Mouse (Mus musculus): ENCODE data around the gene Tmem150b.

Tmem150b gene

DNA sequence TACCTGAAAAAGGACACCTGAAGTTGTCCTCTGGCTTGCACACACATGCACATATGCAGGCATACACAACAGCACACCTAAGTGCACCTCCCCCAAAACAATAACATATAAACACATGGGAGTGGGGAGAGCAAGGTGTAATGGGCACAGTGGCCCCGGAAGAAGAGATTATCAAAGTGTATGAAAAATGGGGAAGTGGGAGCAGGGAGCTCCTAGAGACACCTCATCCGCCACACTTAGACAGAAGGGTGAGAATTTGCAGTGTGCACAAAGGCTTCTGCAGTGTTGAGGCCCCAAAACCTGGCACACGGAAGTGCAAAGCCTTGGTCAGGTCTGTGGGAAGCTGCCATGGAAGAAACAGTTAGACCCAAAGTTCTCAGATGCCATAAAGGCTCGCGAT, 6.0 kb upstream of the Tmem150b start:
- no peak for DNase-seq (ENCODE audit: low spot score in 2 of 2)

DNA sequence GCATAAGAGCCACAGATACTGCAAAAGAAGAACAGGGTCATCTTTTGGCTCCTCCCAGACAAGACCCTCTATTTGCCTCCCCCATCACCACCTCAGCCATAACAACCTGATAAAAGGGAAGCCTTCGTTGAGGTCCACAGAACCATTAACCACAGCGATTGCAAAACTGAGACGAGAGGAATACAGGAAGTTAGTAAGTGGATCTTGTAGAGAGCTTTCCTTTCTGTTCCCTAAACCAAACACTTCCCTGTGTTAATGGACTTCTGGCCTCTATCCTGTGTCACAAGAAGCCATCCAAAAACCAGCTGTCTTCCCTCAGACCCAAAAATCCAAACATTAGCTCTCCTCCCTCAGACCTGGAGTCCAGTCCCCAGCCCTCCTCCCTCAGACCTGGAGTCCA, 690 bp downstream of the Tmem150b start:
- DNase-seq (ENCODE audit: low spot score in 2 of 2): no peak

DNA sequence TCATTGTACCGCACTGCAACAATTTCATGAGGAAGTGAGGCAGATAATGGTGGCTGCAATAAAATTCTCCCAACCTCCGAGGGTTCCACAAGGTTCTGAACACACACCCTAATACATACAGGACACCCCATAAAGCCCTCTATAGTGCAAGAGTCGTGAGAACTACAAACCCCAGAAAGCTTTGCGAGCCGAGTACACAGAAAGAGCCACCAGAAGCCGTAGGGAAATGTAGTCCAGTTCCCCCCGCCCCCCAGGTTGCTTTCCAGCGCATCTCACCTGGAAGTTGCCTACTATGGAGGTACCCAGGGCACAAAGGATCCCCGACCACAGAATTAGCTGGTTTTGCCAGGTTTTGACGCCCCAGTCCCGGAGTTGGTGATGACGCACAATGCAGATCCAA, 1.5 kb downstream of the Tmem150b start:
- DNase-seq (ENCODE audit: low spot score in 2 of 2): peak; percentile 26 to 57

DNA sequence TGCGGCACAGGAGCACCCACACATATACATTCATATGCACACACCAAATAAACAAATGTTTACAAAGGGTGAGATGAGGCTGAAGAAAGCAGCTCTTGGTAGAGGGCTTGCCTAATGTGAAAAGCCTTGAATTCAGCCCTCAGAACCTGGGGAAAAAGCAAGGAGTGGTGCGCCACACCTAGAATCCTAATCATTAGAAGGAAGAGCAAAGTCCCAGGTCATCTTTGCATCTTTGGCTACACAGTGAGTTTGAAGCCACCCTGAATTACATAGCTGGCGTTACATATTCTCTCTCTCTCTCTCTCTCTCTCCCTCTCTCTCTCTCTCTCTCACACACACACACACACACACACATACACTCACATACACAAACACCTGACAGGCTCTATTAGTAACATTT, 5.8 kb downstream of the Tmem150b start:
- DNase-seq (ENCODE audit: low spot score in 2 of 2): no peak

DNA sequence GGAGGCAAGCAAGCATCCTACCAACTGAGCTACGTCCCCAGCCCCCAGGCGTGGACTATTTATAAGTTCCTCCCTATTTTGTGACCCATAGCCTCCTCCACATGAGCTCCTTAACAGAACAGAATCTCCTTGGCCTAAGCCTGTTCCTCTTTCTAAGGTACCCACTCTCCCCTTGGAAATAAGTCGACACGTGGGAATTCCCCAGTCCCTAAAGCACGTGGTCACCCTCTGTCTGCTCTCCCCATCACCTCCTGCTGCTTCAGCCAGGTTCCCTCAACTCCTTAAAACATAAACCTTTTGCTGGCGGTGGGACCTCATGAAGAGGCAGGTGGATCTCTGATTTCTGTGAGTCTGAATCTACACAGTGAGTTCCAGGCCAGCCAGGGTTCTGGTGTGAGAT, 8.1 kb downstream of the Tmem150b start:
- DNase-seq (ENCODE audit: low spot score in 2 of 2): no peak

DNA sequence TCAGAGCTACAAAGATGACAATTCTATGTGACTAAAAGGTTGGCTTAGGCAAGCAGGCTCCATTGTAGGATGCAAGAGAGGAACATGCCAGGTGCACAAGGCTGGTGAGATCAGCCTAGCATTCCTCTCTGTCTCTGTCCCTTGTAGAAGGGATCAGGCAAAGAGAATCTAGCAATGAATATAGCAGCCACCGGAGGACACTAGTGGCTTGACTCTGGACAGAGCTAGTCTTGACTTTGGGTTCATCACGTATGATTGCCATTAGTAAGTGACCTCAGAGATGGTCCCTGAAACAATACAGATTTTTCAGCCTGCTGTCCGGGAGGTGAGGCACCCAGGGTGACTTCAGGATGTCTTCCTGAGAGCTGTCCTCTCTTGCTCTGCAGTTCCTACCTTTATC, 12.5 kb downstream of the Tmem150b start:
- DNase-seq (ENCODE audit: low spot score in 2 of 2): no peak

DNA sequence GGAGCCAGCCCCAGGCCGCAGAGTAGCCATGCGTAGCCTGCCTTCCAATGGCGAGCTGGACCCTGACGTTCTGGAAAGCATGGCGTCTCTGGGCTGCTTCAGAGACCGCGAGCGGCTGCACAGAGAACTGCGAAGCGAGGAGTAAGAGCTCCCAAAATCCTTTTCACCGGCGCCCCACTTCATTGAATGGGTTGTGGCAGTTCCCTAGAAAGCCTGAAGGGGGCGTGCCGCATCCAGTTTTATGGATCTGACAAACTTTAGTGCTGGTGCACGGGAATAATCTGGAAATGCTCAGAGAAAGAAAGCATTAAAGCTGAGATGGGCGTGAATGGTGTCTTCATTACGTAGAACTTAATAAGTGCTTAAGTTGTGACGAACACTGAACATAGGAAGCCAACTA, 20.0 kb downstream of the Tmem150b start:
- DNase-seq (ENCODE audit: low spot score in 2 of 2): peak in 1 of 2 experiments; percentile 31

DNA sequence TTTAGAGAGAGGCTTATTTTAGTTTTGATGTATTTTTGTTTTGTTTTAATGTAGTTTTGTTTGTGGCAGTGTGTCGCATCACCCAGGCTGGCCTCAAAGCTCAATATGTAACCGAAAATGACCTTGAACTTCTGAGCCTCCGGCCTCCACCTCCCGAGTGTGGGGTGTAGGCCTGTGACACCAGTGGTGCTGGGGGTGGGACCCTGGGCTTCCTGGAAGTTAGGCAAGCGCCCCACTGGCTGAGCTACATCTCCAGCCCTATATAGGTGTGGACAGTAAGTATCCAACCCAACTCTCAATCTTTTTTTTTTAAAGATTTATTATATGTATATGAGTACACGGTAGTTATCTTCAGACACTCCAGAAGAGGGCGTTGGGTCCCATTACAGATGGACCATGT, 21.9 kb downstream of the Tmem150b start:
- DNase-seq (ENCODE audit: low spot score in 2 of 2): no peak

DNA sequence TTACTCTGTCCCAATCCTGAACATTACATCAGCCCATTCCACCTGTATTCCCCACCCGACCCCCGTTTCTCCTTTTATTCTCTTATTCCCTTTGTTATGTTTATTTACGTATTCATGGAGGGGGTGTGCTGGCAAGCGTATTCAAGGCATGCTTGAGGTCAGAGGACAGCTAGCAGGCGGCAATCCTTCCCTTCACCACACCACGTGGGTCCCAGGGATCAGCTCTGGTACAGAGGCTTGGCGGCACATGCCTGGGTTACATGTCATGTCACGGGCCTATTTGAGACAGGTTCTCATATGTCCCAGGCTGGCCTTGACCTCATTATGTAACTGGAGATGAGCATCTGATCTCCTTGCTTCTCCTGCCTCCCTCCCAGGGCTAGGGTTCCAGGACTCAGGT, 22.7 kb downstream of the Tmem150b start:
- no peak for DNase-seq (ENCODE audit: low spot score in 2 of 2)

DNA sequence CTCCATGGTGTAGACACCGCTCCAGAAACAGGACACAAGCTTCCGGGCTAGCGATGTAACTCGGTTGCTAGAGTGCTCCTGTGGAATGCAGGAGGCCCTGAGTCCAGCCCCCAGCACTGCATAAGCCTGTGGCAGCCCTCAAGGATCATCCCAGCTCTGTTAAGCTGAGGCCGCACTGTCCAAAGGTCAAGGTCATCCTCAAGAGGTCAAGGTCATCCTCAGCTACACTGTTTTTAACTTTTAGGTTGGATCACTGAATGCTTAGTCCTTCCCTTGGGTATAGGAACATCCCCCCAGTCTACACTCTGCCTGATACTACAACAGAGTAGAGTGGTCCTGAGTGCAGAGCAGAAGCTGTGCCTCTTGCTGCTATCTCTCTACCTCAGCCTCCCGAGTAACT, 32.0 kb downstream of the Tmem150b start:
- no peak for DNase-seq (ENCODE audit: low spot score in 2 of 2)

DNA sequence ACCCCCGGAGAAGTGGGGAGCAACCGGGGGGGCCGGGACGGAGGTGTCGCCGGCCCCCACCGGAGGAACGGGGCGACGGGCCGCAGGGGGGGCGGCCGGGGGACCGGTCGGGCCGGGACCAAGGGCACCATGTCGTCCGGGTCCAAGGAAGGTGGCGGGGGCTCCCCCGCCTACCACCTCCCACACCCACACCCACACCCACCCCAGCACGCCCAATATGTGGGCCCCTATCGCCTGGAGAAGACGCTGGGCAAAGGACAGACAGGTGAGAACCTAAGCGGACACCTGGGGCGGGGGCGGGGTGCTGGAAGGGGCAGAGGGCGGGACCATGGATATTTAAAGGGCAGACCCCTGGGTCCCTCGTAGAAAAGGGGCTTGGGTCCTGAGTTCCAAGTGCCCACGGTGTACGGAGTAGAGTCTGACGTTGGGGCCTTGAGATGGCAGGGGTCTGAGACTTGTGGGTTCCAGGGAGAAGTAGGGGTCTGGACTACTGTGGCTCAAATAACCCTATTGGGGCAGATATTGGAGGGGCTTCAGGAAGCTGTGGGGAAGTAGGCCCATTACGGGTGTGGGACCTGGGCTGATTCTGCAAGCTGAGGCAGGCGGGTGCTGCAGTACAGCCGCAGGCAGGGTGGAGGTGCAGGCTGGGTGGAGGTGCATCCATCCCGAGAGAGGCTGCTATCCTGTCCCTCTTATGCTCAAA, 33.9 kb downstream of the Tmem150b start:
- peak in 1 of 2 experiments; percentile 38 for DNase-seq (ENCODE audit: low spot score in 2 of 2)

DNA sequence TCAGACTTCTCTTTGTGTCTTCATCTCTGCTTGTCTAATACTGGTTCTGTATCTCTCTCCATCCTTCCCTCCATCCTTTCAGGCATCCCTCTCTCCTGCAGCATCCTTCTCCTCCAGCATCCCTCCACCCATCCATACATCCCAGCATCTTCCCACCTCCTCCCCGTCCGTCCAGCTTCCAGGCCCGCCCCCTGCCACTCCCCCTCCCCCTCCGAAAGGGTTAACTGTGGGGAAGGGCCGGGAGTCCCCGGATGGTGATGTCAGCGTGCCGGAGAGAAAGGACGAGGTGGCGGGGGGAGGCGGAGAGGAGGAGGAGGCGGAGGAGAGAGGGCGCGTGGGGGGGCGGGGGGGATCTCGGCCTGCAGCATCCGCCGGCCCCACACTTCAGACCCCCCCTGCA, 34.7 kb downstream of the Tmem150b start, which contains the start of gene Brsk1:
TSS of gene Brsk1 (plus strand) at position 218 of the 400 bp plus-strand sequence.
- peak; percentile 79 for DNase-seq (ENCODE audit: low spot score in 2 of 2)

DNA sequence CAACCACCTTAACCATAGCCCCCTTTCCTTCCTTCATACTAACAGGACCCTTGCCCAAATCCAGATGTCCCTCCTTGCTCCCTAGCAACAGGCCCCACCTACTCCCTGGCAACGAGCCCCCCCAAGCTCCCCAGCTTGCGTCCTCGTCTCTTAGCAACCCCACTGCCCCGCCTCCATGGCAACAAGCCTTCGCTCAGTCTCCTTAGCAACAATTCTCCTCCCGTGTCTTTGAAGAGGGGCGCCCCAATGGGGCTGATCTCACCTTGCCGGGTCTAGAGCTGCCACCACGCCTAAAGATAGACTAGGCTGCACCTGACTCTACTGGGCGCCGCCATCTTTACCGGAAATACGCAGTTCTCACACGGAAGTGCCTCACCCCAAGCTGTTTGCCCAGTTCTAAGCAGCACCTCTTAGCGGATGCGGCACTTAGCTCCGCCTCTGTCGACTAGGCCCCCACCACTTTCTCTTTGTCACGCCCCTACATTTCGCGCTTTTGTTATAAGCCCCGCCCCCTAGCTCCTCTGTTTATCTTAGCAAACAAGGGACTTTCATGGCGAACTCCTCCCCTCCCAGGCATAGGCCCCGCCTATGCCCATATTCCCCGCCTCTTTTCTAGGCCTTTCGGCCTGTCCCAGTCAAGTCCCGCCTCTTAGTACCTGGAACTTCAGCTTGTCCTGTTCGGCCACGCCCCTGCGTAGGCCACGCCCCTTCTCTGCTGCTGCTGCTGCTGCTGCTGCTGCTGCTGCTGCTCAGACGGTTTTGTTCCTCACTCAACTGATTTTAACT, 40.2 kb downstream of the Tmem150b start, which contains the start of gene Hspbp1:
TSS of gene Hspbp1 (minus strand) at position 437 of the 786 bp plus-strand sequence.
- DNase-seq (ENCODE audit: low spot score in 2 of 2): peak; percentile 90 to 91

DNA sequence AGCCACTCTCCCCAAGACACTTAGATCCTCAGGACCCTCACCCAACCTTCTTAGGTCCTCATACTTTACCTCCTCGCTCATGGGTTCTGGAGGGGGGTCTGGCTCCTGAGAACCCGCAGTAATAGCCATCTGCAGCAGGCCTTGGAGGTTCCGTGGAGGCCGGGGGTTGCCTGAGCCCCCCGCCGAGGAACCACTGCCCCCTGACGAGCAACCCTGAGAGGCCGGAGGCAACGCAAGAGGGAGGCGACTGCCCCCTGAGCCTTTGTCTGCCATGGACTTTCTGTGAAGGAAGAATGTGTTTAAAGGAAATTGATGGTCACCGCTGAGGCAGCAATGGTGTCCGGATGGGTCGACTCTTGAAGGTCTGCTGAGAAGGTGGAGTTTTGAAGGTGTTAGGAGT, 40.8 kb downstream of the Tmem150b start:
- DNase-seq (ENCODE audit: low spot score in 2 of 2): peak in 1 of 2 experiments; percentile 21

DNA sequence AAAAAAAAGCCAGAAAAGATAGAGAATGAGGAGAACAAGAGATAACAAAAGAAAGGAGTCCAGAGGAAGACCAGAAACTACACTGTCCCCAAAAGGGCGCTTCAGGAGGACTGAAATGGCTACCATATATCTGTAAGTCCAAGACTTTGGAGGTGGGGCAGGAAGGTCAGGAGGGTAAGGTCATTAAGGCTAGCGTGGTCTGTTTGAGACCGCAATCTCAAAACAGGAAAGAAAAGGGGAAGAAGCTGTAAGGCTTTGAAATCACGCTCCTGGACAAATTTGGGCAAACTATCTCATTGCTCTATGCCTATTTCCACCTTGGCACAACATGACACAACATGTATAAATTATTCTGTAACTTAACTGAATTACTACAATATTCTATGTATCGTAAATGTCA, 41.7 kb downstream of the Tmem150b start:
- no peak for DNase-seq (ENCODE audit: low spot score in 2 of 2)

DNA sequence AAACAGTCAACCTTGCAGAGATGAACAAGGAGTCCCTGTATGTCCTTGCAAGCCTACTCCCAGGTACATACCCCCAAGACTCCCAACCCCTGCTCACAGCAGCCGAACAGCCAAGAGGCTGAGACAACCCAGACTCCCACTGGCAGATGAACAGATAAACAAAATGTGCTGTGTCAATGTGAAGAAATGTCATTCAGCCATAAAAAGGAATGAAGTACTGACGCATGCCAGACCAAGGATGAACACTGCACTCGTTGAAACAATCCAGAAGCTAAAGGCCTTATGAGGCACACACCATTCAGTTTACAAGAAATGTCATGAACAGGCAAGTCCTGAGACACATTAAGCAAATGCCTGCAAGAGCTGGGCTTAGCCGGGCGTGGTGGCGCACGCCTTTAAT, 49.8 kb downstream of the Tmem150b start:
- DNase-seq (ENCODE audit: low spot score in 2 of 2): no peak

DNA sequence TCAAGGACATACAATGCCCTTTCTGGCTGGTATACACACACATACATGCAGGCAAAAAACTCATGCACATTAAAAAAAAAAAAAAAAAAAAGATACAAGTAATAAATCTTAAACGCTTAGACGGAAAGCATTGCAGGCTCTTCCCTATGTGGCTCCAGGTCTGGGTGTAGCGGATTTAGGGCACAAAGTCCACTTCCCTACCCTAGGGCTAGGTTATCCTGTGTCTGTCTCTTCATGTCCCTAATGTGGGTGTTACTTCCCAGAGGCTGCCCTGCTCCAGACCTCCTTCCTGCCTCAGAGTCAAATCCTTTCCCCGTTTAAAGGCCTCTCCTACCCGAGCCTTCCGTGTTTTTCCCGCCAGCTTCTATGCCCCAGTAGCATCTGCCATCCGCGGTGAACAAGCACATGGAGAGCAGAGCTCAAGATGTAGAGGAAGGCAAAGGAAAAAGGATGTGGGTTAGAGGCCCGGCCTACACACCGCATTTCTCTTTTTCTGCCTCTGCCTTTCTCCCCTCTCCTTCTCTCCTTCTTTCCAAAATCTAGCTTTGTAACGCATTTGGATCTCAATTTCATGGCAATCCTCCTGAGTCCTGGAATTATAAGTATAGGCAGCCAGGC, 50.8 kb downstream of the Tmem150b start:
- no peak for DNase-seq (ENCODE audit: low spot score in 2 of 2)

DNA sequence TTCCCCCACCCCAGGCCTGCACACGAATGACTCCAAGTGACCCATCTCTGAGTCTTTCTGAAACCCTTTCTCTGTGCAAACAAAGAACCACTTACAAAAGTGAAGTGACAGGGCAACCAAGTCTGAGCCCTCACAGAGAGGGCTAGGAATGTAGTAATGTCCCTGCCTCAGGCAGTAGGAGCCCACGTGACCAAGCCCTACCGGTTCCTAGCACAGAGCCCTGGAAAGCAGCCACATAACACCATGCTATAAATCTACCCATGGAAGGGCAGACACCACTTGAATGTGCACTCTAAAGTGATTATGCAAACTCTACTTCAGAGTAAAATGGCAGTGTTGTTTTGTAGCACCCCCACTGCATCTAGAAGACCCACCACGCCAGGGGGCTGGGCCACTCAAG, 53.1 kb downstream of the Tmem150b start:
- DNase-seq (ENCODE audit: low spot score in 2 of 2): no peak

DNA sequence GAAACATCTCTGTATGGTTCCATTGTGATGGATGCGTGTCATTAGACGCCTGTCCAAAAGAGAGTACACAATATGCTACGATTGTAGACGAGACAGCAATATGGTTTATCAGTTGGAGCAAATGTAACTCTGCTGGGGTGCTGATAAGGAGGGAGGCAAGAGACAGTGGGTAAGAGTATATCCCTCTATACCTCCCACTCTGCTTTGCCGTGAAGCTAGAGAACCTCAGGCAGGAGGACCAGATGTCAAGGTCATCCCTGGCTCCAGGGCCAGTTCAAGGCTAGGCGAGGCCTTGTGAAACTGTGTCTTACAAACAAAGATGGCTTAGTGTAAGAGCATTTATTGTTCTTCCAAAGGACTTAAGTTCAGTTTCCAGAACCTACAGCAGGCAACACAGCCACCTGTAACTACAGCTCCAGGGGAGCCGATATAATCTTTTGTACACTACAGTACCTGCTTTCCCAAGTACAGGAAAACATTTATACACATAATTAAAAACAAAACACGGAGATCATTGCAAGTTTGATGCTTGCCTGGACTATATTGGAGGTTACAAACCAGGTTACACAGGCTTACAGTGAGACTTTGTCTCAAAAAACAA, 54.3 kb downstream of the Tmem150b start:
- no peak for DNase-seq (ENCODE audit: low spot score in 2 of 2)

DNA sequence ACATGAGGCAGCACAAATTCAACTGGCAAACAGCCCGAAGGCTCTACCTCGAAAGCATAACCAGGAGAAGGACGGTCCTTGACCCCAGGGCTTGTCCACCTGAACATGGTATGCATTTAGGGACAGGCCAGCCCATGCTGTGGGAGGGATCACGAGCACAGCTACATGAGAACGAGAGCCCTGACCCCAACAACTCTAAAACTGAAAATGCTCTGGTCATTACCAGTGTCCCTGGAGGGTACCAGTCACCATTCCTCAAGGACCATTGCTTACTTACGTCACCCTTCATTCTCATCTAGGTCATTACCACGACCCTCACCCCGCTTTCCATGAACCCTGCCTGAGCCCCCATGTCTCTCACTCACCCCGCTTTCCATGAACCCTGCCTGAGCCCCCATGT, 55.9 kb downstream of the Tmem150b start:
- no peak for DNase-seq (ENCODE audit: low spot score in 2 of 2)

DNA sequence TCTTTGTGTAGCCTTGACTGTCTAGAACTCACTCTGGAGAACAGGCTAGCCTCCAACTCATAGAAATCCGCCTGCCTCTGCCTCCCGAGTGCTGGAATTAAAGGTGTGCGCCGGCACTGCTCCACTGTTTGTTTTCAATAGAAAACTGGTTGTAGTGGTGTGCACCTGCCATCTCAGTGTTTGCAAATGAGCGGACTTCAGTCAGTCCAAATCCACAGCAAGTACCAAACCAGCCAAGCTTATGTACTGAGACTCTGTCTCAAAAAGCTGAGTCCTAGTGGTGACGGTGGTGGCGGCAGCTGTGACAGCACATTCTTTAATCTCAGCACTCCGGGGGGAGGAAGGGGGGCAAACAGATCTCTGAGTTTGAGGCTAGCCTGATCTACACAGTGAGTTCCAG, 56.5 kb downstream of the Tmem150b start:
- no peak for DNase-seq (ENCODE audit: low spot score in 2 of 2)

DNA sequence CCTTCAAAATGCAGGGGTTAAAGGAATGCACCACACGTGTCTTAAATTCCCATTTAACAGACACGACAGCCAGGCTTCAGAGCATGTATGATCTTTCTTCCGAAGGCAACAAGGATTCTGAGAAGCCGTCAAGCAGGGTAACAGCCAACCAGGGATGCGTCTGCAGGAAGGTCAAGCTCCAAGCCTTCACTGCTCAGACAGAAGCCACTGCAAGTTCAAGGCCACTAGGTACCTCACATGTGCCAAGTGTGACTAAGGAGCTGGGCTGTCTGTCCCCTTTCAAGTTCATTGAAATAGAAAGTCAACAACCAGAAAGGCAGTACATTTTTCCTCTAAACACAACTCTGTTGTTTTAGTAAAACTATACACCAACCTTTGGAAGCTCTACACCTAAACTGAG, 58.2 kb downstream of the Tmem150b start:
- DNase-seq (ENCODE audit: low spot score in 2 of 2): no peak
